Mouse (Mus musculus) heart, adult 2 months (tissue): ENCODE results near the gene Msi2.

Experiments used
- CTCF ChIP-seq: fragments of 200-600 bp; IDR thresholded peaks from 2 replicates; pipeline ENCODE4 v1.8.1; 2022; ENCODE audit warnings: antibody characterized with exemption, mild to moderate bottlenecking, moderate library complexity
- EP300 ChIP-seq: fragments of 200-500 bp; IDR thresholded peaks from 2 replicates; pipeline ENCODE4 v1.6.1; 2011; ENCODE audit warnings: low read depth, low read length, control low read depth; ENCODE audit not compliant: insufficient read depth

DNA sequence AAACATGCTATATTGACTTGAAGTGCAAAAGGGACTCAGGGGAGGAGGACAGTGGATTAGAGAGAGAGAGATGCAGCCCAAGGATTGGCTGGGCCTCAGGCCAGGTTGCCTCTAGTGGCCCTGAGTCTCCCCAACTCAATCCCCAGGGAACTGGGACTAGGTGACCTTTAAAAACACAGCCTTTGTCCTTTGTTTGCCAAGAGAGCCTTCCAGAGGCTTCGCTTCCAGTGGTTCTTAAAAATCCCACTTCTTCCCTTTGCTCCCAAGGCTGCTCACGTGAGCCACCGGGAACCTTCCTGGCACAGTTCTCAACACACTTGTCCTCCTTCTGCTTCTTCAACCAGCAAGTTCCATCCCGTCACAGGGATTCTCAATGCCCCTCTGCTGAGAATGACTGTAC lies 159.6 kb downstream of the Msi2 start:
- TF ChIP-seq EP300 (no peak), CTCF (no peak)
